Mouse (Mus musculus): Measurements from ENCODE around the gene Gfra1. TPM values are rescaled to one million over a fixed set of nuclear protein-coding genes. Genes with fewer than 3 reads are reported as not detected.

Gene Gfra1
- total RNA-seq, 2 experiments from 2014 or later, result not detected

- ATAC-seq (replicated peaks; ENCODE audit: low FRiP score, poor library complexity, severe bottlenecking), result no peak
These were observed 12.7 kb downstream of the Gfra1 start for GRCm38 (mm10) chr19:58442785-58443732.

DNA sequence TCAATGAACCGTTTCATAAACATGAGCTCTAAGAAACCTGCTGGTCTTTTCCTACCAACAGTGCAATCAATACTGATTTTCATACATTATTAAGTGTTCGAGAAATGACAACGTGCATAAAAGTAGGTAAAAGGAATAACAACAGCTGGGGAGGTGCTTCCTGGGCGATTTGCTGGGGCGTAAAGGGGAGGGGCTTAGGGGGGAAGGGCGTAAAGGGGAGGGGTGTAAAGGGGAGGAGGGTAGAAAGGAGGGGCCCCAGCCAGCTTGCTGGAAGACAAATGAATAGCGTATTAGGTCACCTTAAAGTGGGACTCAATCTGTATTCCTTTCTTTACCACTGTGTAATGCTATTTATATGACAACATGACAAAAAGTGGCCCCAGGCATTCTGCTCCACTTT lies 13.9 kb downstream of the Gfra1 start:
- no peak for ATAC-seq (replicated peaks; ENCODE audit: low FRiP score, poor library complexity, severe bottlenecking)

DNA sequence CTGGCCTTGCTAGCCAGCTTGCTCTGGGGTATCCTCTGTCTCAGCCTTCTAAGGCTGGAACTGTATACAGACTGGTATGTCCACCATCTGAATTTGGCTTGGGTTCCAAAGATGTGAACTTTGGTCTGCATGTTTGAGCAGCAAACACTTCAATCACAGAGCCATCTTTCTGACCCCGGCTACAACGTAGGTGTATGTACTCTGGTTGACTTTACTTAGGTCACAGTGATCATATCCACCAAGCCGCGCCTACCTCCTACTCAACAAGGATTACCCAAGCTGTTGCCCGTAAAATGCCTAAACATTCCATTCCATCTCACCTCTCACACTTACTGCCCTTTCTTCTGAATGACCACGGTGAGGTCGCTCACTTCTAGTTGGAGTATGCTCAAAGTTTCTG lies 14.5 kb downstream of the Gfra1 start:
- no peak for ATAC-seq (replicated peaks; ENCODE audit: low FRiP score, poor library complexity, severe bottlenecking)

GRCm38 (mm10) chr19:58438762-58439161 lies 16.9 kb downstream of the Gfra1 start:
- ATAC-seq (replicated peaks; ENCODE audit: low FRiP score, poor library complexity, severe bottlenecking), result no peak

DNA sequence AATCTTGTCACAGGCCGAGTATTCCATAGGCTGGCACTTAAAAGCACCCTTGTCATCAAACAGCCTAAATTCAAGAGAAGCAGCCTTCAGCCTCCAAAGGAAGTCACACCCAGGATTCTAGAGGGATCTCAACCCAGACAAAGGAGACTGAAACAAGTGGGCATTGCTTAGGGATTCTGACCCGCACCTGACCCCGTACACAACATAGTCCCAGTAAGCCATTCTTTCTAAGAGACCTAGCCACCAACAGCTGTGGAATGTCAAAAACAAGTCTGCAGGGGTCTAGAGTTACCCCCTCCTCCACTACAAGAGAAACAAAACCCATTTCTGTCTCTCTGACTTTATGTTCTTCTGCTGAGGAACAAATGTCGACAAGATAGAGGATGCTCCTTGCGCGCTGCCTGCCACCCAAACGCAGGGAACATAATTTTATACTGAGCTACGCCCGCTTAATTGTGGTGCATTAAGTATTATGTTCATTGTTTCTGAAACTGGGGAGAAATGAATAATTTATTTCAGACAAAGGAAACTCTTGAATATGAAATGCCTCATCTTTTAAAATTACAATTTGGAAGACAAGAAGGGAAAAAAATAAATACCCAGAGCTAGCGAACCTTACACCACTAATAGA lies 18.2 kb downstream of the Gfra1 start:
- ATAC-seq (replicated peaks; ENCODE audit: low FRiP score, poor library complexity, severe bottlenecking), result no peak

GRCm38 (mm10) chr19:58436874-58437273 lies 18.8 kb downstream of the Gfra1 start:
- ATAC-seq (replicated peaks; ENCODE audit: low FRiP score, poor library complexity, severe bottlenecking), result no peak

DNA sequence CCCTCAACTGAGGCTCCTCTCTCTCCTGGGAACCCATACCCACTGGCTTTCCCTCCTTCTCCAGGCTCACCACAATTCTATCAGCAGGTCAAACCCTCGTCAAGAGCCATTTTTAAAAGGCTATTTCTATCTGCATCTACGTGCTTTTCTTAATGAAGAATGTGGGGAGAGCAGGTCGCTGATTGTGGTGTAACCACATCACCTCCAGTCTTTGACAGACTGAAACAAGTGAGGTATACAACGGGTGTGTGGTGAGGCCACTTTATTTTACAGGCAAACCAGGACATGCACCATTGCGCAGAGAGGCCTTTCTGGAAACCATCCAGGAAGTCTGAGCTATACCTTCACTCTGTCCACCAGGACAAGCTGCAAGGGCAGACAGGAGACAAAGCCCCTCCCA lies 19.8 kb downstream of the Gfra1 start:
- no peak for ATAC-seq (replicated peaks; ENCODE audit: low FRiP score, poor library complexity, severe bottlenecking)

DNA sequence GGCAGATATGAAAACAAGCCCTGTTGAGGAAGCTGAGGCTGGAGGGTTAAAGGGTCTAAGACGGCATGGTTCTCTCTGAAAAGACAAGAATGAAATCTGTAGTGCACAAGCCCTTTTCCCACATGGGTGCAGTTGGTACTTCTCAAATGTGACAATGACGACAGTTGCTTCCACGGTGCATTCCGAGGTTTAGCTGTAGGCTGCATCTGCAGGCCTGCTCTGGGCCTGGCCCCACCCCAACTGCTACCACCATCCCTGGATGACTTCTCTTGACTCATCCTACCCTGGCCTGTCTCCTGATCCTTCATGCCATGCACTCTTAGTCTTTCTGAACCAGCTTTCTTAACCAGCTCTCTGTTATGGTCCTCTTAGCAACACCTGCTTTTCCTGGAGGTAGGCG lies 22.9 kb downstream of the Gfra1 start:
- ATAC-seq (replicated peaks; ENCODE audit: low FRiP score, poor library complexity, severe bottlenecking), result no peak

DNA sequence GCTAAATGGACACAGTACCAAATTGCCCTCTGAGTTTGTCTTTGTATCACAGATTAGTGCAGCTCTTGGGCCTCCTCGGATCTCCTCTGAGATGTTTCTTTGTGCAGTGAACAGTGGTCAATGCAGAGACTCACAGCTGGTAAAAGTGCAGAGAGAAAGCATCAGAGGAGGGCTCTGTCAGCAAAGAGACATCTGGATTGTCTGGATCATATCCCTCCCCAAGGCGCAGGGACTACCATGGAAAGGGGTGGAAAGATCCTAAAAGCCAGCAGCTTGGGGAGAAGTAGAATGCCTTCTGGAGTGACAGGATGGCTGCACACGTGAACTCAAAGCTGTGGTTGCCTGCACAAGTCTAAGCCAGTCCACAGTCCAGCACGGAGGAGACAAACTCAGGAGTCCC lies 27.2 kb downstream of the Gfra1 start:
- ATAC-seq (replicated peaks; ENCODE audit: low FRiP score, poor library complexity, severe bottlenecking), result no peak

- ATAC-seq (replicated peaks; ENCODE audit: low FRiP score, poor library complexity, severe bottlenecking), result no peak
These were observed 28.4 kb downstream of the Gfra1 start for GRCm38 (mm10) chr19:58427348-58427747.

GRCm38 (mm10) chr19:58424928-58425327 lies 30.8 kb downstream of the Gfra1 start:
- ATAC-seq (replicated peaks; ENCODE audit: low FRiP score, poor library complexity, severe bottlenecking), result no peak

DNA sequence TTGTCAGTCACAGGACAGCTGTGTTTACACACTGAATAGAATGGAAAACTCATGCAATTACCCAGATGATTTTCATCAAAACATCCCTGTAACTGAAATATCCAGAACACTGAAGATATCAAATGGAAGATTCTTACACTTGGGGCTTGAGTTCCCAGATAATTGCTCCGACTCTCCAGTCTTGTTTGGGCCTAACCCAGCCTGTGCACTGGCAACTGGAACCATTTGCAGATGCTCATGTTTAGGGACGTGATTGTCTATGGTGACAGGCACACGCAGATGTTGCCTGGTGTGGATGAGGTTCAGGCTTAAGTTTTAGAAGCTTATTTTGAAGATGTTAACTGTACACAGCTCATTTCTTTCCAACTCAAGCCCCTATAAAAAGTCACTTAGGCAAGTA lies 31.5 kb downstream of the Gfra1 start:
- no peak for ATAC-seq (replicated peaks; ENCODE audit: low FRiP score, poor library complexity, severe bottlenecking)

GRCm38 (mm10) chr19:58422916-58423493 lies 32.7 kb downstream of the Gfra1 start:
- no peak for ATAC-seq (replicated peaks; ENCODE audit: low FRiP score, poor library complexity, severe bottlenecking)

GRCm38 (mm10) chr19:58419685-58420084 lies 36.0 kb downstream of the Gfra1 start:
- ATAC-seq (replicated peaks; ENCODE audit: low FRiP score, poor library complexity, severe bottlenecking), result no peak

DNA sequence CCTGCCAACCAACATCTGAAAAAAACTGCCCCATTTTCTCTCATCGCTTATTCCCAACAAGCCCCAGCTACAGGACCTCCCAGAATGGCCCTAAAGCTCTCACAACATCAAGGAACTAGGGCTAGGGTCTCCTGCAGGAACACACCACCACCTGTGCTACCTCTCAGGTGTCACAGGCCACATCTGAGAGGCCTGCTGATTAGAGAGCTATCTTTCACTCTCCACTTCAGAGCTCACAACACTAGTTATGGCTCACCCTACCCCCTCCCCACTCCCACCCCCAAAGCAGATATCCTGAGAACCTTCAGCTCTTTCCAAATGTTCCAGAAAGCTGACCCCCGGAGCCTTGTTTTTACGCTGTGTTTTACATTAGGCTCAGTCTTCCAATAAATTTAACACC lies 36.4 kb downstream of the Gfra1 start:
- no peak for ATAC-seq (replicated peaks; ENCODE audit: low FRiP score, poor library complexity, severe bottlenecking)

GRCm38 (mm10) chr19:58415173-58415572 lies 40.5 kb downstream of the Gfra1 start:
- no peak for ATAC-seq (replicated peaks; ENCODE audit: low FRiP score, poor library complexity, severe bottlenecking)

DNA sequence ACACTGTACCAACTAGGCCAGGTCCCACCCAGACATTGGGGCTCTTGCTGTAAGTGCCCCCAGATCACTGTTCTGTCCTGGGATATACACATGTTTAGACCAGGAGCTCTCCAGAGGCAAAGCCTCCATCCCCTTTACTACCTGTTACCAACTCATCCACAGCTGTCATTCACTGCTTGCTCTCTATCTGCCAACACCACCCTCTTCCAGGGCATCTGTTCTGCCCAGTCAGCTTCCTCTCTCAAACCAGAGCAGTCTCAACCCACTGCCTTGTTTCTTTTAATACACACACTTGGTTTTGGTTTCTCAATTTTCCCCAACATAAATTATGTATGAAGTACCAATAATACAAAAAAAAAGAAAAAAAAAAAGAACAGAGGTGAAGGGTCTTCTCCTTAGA lies 41.0 kb downstream of the Gfra1 start:
- no peak for ATAC-seq (replicated peaks; ENCODE audit: low FRiP score, poor library complexity, severe bottlenecking)

DNA sequence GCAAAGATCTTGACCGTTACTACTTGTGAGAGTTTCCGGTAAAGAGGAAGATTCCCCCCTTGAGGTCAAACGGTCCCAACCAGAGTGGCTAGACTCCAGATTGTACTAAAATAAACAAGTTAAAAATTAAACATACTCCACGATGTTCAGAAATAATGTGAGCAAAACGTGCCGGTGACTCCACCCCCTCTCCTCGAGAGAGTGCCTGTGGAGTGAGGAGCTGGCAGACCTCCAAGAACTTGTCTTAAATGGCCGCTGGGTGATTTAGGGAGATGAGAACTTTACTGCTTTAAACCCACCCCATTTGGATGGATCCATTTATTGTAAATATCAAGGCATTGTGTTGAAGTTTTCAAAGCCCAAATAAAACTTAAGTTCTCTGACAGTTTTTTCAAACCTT lies 42.4 kb downstream of the Gfra1 start:
- no peak for ATAC-seq (replicated peaks; ENCODE audit: low FRiP score, poor library complexity, severe bottlenecking)

DNA sequence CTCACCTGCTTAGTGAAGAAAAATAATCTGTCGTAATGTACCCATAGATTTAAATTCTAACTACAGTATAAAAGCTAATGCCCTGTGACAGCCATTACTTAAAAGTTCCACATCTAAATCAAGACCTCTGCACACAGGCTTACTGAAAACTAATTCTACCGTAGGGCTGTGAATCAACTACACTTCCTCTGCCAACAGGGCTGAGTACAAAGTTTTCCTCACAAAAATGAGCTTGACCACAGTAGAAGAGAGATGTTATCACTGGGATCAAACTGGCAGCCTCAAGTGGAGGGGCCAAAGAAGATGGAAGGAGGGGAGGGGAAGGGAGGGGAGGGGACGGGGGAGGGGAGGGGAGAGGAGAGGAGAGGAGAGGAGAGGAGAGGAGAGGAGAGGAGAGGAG lies 42.9 kb downstream of the Gfra1 start:
- no peak for ATAC-seq (replicated peaks; ENCODE audit: low FRiP score, poor library complexity, severe bottlenecking)

DNA sequence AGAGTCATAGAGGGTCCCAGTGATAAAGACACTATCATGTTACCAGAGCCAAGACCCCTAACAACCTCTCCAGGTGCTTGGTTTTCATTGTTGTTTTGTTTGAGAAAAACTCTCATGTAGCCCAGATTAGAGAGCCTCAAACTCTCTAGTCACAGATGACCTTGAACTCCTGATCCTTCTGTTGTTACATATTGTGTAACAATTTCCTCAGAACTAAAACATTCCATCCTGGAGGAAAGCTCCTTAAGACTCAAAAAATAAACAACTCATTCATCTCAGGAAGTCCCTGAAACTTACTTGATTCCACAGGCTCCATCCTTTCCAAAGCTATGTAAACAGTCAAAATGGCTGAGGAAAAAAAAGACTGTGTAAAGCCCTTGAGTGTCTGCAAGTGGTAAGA lies 49.0 kb downstream of the Gfra1 start:
- ATAC-seq (replicated peaks; ENCODE audit: low FRiP score, poor library complexity, severe bottlenecking), result no peak

DNA sequence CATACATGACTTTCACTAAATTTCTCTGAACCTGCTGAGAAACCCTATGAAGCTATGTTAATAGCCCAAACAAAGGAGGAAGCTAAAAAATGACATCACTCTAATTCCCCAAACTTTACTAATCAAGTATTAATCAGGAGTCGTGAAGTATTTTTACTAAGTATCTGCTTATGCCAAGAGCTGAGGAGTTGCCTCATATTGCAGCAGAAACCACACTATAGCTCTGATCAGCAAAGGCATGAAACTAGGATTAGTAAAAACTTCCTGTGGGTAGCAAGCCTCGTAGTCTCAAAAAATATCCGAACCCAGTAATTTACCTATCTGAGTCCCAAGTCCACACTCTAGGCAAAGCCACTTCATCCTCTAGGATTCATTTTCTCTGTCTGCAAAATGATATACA lies 55.5 kb downstream of the Gfra1 start:
- ATAC-seq (replicated peaks; ENCODE audit: low FRiP score, poor library complexity, severe bottlenecking), result no peak
